Mouse (Mus musculus) small intestine, adult 2 months (tissue): ENCODE results near the gene Elovl7. TPM values are rescaled to one million over a fixed set of nuclear protein-coding genes. Genes with fewer than 3 reads are reported as not detected.

Source experiments
- H3K27ac ChIP-seq: fragments of 200-500 bp; 2 replicates; pipeline ENCODE4 v1.5.1; 2012; ENCODE audit warnings: low read depth, low read length, control low read depth, inconsistent platforms; ENCODE audit not compliant: insufficient read depth
- H3K27me3 ChIP-seq: fragments of 200-500 bp; 2 replicates; pipeline ENCODE4 v1.6.1; 2012; ENCODE audit warnings: mild to moderate bottlenecking, moderate library complexity, low read length, inconsistent platforms; ENCODE audit not compliant: control insufficient read depth, insufficient read depth
- H3K36me3 ChIP-seq: fragments of 200-500 bp; 2 replicates; pipeline ENCODE4 v1.6.1; 2012; ENCODE audit warnings: mild to moderate bottlenecking, low read length, control low read depth, inconsistent platforms; ENCODE audit not compliant: control insufficient read depth, insufficient read depth
- H3K4me1 ChIP-seq: fragments of 200-500 bp; 2 replicates; pipeline ENCODE4 v1.6.1; 2012; ENCODE audit warnings: low read length, inconsistent platforms, mixed read lengths; ENCODE audit not compliant: control insufficient read depth, insufficient read depth, insufficient read length
- H3K4me3 ChIP-seq: fragments of 200-500 bp; 2 replicates; pipeline ENCODE4 v1.5.1; 2012; ENCODE audit warnings: low read depth, mild to moderate bottlenecking, control low read depth, inconsistent platforms, low read length, moderate library complexity
- CTCF ChIP-seq: fragments of 200-500 bp; IDR thresholded peaks from 2 replicates; pipeline ENCODE4 v1.5.1; 2012; ENCODE audit warnings: low read depth, mild to moderate bottlenecking, control low read depth, inconsistent platforms, low read length, moderate library complexity, mixed read lengths; ENCODE audit not compliant: insufficient replicate concordance, insufficient read length; ENCODE audit errors: extremely low read depth
- POLR2A ChIP-seq: fragments of 200-500 bp; IDR thresholded peaks from 2 replicates; pipeline ENCODE4 v1.6.1; 2012; ENCODE audit warnings: low read depth, mild to moderate bottlenecking, control low read depth, inconsistent platforms, low read length, moderate library complexity
- WGBS: fragments of 180-500 bp; shearing (Covaris S2); methylation state at CpG from one replicate; pipeline ENCODE4 v1.1.7; 2018; 5-methylcytosine and 5-hydroxymethylcytosine counted together
- polyA plus RNA-seq: library from polyadenylated mRNA; depleted of rRNA; stranded (reverse); fragments of >200 nt; gene quantifications from 2 replicates; pipeline ENCODE4 v1.2.3, GENCODE M21; 2012; rRNA removed

Elovl7 gene
- 1.5 and 3.7 TPM in 2 replicates for polyA plus RNA-seq

- TF ChIP-seq CTCF = no peak
- TF ChIP-seq POLR2A = peak; percentile 59; the same call in 1 of the 2 replicates
- peak within 1 kb of the TSS; percentile 100 for H3K4me3 ChIP-seq
- H3K27me3 ChIP-seq = no peaks in the 10 kb centered on the region
- peaks cover 16% of the 10 kb centered on the region for H3K4me1 ChIP-seq
- H3K27ac ChIP-seq = peak within 1 kb of the TSS; percentile 73
- no peaks in the 10 kb centered on the region for H3K36me3 ChIP-seq
- under 1% methylated on average over 40 of the region's 40 CpGs for WGBS
Observed at GRCm38 (mm10) chr13:108214081-108214484, at the start of gene Elovl7. TSS of gene Elovl7 (plus strand) at chr13:108214404.

- H3K36me3 ChIP-seq = peaks cover 4% of the 10 kb centered on the region; the same call in 1 of the 2 replicates
- TF ChIP-seq POLR2A (no peak), CTCF (no peak)
- no peak overlapping the region for H3K27ac ChIP-seq
- H3K4me1 ChIP-seq = peaks cover 6% of the 10 kb centered on the region; the same call in 1 of the 2 replicates
- no peaks in the 10 kb centered on the region for H3K27me3 ChIP-seq
- H3K4me3 ChIP-seq = no peak overlapping the region
- WGBS = 88% methylated on average over 3 of the region's 3 CpGs
Observed at GRCm38 (mm10) chr13:108164621-108165020, 49.6 kb upstream of the Elovl7 start.

- TF ChIP-seq CTCF = no peak
- TF ChIP-seq POLR2A = no peak
- Histone ChIP-seq H3K27me3 (no peaks in the 10 kb centered on the region), H3K27ac (no peak overlapping the region), H3K36me3 (peaks cover 25% of the 10 kb centered on the region), H3K4me1 (no peaks in the 10 kb centered on the region), H3K4me3 (no peak overlapping the region)
- WGBS = 93% methylated on average over 1 of the region's 1 CpGs
Observed at GRCm38 (mm10) chr13:108170002-108170401, 44.2 kb upstream of the Elovl7 start.

GRCm38 (mm10) chr13:108170511-108170910 is 43.7 kb upstream of the Elovl7 start:
- H3K4me1 ChIP-seq = no peaks in the 10 kb centered on the region
- H3K4me3 ChIP-seq = no peak overlapping the region
- H3K27ac ChIP-seq = no peak overlapping the region
- H3K27me3 ChIP-seq = no peaks in the 10 kb centered on the region
- H3K36me3 ChIP-seq = peaks cover 25% of the 10 kb centered on the region
- WGBS = 88% methylated on average over 8 of the region's 8 CpGs
- TF ChIP-seq CTCF (no peak), POLR2A (no peak)

- Histone ChIP-seq H3K27me3 (no peaks in the 10 kb centered on the region), H3K36me3 (peaks cover 41% of the 10 kb centered on the region), H3K4me3 (no peak overlapping the region), H3K27ac (no peak overlapping the region), H3K4me1 (no peaks in the 10 kb centered on the region)
- WGBS = 85% methylated on average over 8 of the region's 8 CpGs
- TF ChIP-seq CTCF (no peak), POLR2A (no peak)
Observed at GRCm38 (mm10) chr13:108179618-108180017, 34.6 kb upstream of the Elovl7 start.

DNA sequence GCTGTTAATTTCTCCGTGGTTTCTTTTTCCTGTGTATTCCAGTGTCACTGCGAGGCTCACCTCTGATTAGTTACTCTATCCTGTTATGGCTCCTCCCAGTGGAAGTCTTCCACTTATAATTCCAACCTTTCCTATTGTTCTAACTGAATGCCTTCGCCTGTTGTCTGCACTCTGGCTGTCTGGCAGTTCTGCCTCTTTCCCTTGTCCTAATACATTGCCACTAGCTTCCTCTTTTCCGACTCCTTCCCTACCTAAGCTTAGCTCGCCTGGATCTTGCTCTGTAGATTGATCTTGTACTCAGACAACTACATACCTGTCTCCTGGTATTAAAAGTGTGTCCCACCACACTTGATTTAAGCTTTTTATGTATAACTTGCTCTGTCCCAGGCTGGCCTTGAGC is 33.4 kb upstream of the Elovl7 start:
- Histone ChIP-seq H3K36me3 (peaks cover 45% of the 10 kb centered on the region), H3K4me1 (no peaks in the 10 kb centered on the region), H3K27ac (no peak overlapping the region), H3K4me3 (no peak overlapping the region), H3K27me3 (no peaks in the 10 kb centered on the region)
- 83% methylated on average over 5 of the region's 5 CpGs for WGBS
- no peak for TF ChIP-seq POLR2A
- TF ChIP-seq CTCF = no peak

DNA sequence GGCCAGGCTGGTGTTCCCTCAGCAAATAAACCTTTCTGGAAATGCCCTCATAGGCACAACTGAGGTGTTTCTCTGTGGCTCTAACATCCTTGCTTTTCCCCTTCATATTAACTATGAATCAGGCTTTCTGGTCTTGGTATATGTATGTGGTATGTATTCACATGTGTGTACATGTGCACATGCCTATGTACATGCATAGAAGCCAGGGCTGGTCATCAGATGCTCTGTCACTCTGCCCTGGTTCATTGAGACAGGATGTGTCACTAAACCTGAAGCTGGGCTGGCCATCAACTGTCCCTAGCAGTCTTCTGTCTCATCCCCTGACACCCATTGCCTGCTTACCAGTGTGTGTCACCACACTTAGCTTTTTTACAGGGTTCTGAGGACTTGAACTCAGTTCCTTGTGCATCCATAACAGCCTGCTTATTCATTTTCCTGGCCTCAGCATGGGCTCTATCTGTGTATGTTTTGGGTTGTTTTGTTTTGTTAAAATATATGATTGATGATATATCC is 29.4 kb upstream of the Elovl7 start:
- peaks cover 39% of the 10 kb centered on the region for H3K36me3 ChIP-seq
- H3K27me3 ChIP-seq = no peaks in the 10 kb centered on the region
- H3K4me3 ChIP-seq = no peak overlapping the region
- H3K4me1 ChIP-seq = no peaks in the 10 kb centered on the region
- H3K27ac ChIP-seq = no peak overlapping the region
- TF ChIP-seq POLR2A = no peak
- no peak for TF ChIP-seq CTCF
